Mouse (Mus musculus) testis, postnatal 10 days (tissue): ENCODE measurements around the gene Dnaaf5.

Experiments used
- DNase-seq: peaks from one replicate; pipeline ENCODE4 v3.0.0; 2021; ENCODE audit warnings: low spot score

Gene Dnaaf5

GRCm38 (mm10) chr5:139232083-139232482 is 82.1 kb downstream of the Dnaaf5 start:
- DNase-seq = no peak

GRCm38 (mm10) chr5:139234423-139234822 is 84.4 kb downstream of the Dnaaf5 start:
- DNase-seq = no peak
